Mouse (Mus musculus) olfactory bulb, adult 2 months (tissue): Measurements from ENCODE around the gene Fam168a.

Source experiments
- CTCF ChIP-seq: fragments of 200-500 bp; IDR thresholded peaks from 2 replicates; pipeline ENCODE4 v1.5.1; 2012; ENCODE audit warnings: low read depth, mild to moderate bottlenecking, low read length, moderate library complexity; ENCODE audit not compliant: insufficient read depth
- POLR2A ChIP-seq: fragments of 200-500 bp; IDR thresholded peaks from 2 replicates; pipeline ENCODE4 v1.6.1; 2012; ENCODE audit warnings: mild to moderate bottlenecking, low read depth, low read length, moderate library complexity; ENCODE audit not compliant: insufficient read depth

DNA sequence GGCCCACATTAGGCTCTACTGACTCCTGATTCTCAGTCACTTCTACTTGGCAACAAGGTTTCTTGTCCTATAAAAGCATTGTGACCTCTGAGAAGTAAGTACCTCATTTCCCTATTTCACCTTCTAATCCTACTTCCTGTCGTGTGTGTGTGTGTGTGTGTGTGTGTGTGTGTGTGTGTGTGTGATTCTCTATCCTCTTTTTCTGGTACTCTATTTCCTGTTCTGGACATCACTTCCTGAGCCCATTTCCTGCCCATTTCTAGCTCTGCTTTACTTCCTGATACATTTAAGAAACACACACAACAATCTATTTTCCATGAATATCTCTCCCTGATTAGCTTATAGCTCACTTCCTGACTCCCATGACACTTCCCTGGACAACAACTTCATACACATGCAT lies 169.4 kb downstream of the Fam168a start:
- TF ChIP-seq POLR2A (no peak), CTCF (no peak)
